Mouse (Mus musculus) thymus, adult 2 months (tissue): ENCODE measurements around the gene Camkk2.

Experiments used
- CTCF ChIP-seq: fragments of 200-500 bp; IDR thresholded peaks from 2 replicates; pipeline ENCODE4 v1.5.1; 2012; ENCODE audit warnings: mild to moderate bottlenecking, control low read depth, low read length, moderate library complexity, borderline replicate concordance; ENCODE audit not compliant: control insufficient read depth, poor library complexity, insufficient read depth; ENCODE audit errors: extremely low read depth
- POLR2A ChIP-seq: fragments of 200-500 bp; IDR thresholded peaks from 2 replicates; pipeline ENCODE4 v1.6.1; 2012; ENCODE audit warnings: mild to moderate bottlenecking, low read length, control low read depth, moderate library complexity; ENCODE audit not compliant: control insufficient read depth, poor library complexity, insufficient read depth; ENCODE audit errors: extremely low read depth

DNA sequence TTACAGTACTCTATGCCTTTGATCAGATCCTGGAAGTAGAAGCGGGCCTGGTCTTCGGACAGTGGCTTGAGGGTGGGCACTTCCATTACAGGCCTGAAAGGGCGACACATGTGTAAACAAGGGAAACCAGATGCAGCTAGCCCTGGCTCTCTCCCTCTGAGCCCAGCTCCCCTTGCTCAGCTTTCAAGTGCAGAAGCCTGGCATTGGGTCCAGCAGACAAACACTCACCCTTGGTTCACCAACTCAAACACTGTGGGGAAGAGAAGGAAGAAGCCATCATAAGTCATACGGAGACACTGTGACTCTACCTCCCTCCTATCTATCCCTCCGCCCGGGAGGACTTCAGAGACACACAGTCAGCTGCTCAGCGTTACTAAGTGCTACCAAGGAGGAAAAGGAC is 31.3 kb downstream of the Camkk2 start:
- TF ChIP-seq POLR2A (no peak), CTCF (no peak)
